Mouse (Mus musculus) fibroblast of lung, adult 2 months (primary cell): ENCODE results near the gene Ppp1r14b.
A peak's percentile ranks its signal among the peaks of the same experiment; 100 is the strongest.
"Not testable (repeated sequence)": the region's sequence is repeated elsewhere in the genome, so short reads cannot be mapped to it uniquely, and the experiment has no call there.

Source experiments
- DNase-seq: peaks from one replicate; pipeline ENCODE4 v3.0.0-alpha.2; 2011; ENCODE audit warnings: low read depth

The Ppp1r14b gene

DNA sequence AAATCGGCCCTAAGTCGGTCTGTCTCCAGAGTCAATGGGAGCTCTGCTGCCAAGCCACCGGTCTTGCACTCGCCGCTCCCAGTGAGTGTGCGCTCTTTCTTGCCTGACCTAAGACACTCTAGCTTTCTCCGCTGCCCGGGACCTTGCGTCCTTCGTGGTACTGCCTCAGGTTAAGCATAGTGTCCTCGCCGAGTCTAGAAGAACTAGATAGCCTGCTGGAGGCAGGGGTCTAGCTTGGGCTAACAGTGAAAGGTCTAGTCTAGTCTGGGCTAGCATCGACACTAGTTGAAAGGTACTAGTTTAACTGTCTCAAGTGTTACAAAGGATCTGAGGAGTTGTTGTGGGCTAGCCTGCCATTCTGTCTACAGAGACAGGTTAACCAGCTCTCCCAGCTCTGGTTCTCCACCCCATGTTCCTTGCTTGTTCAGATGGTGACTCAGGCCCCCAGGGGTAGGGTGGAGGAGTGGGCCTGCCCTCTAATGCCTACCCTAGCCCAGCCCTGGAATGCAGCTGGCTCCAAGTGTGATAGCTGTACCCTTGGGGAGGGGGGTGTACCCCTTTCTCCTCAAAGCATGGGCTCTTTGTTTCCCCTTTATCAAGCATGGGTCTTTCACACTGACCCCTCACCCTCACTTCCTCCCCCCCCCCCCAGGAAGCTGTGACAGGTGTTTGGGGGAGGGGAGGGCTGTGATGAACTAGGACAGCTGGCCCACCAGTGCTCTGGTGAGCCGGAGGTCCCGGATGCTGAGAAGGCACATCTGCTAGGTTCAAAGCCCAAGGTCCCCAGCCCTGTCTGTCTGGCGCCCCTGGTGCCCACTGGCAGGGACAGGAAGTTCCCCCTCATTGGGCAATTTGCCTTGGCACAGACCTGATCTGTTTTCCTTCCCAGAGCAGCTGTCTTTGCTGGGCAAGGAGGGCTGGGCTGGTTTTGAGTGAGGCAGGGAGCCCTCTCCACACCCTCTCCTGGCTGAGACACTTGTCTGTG lies 1.1 kb downstream of the Ppp1r14b start, which contains the start of gene Plcb3:
Plcb3 (minus strand) TSS at position 934 of the 985 bp plus-strand sequence.
- no peak for DNase-seq

DNA sequence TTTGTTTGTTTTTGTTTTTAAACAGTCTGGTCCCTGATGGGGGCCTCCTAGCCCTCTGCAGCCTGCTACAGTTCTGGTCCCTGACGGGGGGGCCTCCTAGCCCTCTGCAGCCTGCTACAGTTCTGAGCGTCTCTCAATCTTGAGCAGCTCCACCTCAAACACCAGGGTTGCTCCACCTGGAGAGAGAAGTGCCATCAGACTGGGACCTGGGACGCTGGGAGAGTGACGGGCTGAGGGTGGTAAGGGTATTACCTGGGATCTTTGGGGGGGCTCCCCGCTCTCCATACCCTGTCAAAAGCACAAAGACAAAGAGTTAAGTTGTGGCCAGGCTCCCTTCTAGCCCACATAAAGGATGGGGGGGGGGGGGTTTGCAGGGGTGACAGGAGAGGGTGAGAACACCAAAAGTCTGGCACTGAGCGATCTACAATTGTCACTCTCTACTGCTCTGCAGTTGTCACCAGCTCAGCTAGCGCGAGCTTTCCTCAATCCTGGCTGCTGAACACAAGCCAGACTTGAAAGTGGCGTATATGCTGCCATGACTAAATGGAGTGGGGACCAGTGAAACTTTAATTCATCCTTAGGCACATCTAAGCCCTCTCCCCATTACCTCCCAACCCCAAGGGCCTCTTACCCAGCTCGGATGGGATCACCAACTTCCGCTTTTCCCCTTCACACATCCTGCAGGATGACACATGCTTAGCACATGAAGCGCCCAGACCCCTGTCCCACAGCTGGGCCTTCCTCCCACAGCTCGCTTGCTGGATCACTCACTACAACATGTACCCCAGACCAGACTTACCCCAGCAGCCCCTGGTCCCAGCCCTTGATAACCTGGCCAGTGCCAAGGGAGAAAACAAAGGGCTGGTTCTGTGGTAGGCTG lies 3.2 kb downstream of the Ppp1r14b start:
- DNase-seq, result no peak

DNA sequence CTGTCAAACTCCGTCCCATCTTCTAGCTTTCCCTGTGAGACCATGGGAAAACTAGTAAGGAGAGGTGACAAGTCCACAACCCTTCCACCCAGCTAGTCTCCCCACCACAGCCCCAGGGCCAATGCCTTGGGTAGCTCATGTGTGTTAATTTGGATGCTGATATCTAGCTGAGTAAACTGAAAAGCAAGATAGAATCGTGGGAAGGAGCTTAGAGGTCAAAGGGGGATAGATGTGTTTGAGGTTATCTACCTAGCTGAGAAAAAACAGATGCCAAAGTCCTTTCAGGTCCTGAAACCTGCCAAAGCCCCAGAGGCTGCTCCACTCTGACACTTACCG lies 3.8 kb downstream of the Ppp1r14b start:
- DNase-seq, result no peak

DNA sequence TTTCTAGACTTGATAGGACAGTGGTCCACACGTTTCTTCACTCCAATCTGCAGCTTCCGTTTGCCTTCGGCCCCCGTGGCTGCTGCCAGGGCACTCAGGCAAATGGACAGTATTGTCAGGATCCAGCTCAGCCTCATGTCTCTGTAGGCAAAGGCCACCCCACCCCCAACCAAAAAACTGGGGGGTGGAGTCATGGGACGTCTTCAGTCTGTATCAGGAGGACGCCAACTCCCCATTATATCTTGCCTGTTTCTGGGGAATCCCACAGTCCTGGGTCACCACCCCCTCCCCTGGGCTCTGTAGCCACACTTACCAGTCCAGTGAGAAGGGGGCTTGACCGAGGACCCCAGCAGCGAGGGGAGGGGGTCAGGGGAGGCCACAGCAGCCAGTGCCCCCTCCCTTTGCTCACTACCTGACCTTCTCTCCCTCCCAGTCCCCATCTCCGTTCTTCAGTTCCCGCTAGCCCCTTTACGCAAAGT lies 4.3 kb downstream of the Ppp1r14b start:
- DNase-seq, result no peak

DNA sequence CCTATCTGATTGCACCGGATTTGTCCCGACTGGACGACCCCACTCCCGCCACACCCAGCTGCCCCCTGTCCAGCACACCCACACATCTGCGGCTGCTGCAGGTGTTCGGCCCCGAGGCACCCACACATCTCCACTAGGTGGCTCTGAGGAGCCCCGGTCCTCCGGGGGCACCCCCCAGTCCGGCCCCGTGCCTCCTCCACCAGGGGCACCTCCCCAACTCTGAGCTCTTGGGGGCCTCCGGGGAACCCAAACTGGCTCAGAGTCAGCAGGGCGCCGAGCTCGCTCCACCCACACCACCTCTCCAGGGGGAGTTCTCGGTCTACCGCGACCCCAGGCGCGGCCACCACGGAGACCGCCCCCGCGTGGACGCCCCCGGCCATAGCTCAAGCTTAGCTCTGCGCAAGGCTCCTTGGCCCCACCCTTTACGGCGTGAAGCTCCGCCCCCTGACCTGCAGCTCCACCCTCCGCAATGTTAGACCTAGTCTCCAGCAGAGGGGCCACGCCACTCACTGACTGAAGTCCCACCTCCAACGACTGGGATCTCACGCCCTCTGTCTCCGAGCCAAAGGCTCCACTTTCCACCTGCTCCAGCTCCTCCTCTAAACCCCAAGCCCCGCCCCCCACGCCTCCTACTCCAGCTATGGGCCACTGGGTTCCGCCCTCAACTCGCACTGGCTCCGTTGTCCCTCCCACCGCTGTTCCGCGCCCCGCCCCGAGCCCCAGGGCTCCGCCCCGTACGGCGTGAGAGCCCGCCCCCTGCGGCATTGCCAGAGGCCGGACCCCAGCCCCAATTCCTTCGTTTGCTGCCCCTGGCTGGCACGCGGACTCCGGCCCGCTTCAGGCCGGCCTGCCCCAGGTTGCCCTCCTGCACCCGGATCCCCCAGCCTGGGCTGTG lies 5.0 kb downstream of the Ppp1r14b start:
- DNase-seq, result peak; percentile 98

- DNase-seq, result peak; percentile 95
Observed at GRCm38 (mm10) chr19:6980381-6981093, 5.8 kb downstream of the Ppp1r14b start, which contains the start of gene Fkbp2. Gene Fkbp2 (minus strand): TSS chr19:6980501.

GRCm38 (mm10) chr19:6981465-6981864 lies 6.7 kb downstream of the Ppp1r14b start:
- DNase-seq, result no peak

DNA sequence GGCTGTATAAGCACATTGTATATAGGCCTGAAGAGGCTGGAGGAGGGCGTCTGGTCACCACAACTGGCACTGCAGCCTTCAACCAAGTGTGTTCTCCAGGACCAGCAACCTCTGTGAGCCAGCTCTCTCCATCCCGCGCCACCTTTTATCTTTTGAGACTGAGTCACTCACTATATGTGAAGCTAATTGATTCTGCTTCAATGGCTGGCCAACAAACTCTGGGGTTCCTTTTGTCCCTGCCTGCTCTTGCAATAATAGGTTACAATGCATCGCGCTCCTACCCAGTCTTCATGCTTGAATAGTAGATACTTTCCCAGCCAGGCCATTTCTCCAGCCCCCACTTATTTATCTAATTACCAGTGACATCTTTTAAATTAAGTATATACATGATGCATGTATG lies 8.9 kb downstream of the Ppp1r14b start:
- no peak for DNase-seq

DNA sequence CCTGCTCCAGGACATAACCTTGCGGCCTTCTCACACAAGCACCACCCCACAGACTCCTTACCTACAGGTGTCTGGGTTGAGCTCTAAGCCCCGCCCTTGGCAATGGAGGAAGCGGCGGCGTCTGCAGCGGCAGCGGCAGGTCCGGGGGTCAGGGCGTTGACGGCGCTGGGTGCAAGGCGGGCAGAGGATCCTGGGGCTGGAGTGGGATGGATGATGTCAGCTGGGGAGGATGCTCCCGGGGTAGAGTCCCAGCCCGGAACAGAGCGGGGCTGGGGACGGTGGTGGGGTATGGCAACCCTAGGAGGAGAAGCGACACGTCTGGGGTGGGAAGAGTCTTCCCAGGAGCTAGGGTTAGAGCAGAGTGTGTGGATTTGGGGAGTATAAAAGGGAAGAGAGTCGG lies 10.5 kb downstream of the Ppp1r14b start:
- DNase-seq, result no peak

DNA sequence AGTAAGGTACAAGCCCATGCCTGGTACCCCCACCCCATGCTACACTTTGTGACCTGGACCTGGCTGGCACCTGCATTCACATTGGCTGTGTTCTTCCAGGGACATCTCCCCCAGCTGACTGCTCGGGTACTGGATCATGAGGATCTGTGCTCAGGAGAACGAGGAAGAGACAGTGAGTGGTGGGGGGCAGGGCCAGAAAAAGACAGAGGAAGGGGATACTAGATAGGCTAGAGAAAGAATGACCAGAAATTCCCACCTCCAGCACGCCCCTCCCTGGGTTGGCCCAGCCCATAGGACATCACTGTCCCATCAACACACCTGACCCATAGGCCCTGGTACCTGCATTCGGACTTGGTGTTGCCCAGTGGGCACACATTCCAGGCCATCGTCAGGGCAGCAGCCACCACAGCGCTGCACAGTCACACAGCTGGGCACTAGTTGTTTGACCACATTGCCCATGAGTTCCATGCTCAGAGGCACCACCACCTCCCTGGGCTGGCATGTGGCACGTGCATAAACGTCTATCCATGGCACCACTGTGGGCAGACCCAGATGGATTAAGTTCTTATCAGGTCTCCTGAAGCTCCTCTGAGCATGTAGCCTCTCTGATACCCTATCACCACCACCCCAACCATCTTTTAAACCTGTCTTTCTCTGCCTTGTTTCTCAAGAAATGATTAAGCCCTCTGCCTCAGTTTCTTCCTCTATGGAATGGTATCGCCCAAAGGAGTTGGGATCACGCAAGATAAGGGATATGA lies 11.4 kb downstream of the Ppp1r14b start:
- no peak for DNase-seq

GRCm38 (mm10) chr19:6987061-6987903 lies 12.5 kb downstream of the Ppp1r14b start, which contains the start of gene Vegfb:
Gene Vegfb (minus strand): TSS chr19:6987651.
- no peak for DNase-seq

DNA sequence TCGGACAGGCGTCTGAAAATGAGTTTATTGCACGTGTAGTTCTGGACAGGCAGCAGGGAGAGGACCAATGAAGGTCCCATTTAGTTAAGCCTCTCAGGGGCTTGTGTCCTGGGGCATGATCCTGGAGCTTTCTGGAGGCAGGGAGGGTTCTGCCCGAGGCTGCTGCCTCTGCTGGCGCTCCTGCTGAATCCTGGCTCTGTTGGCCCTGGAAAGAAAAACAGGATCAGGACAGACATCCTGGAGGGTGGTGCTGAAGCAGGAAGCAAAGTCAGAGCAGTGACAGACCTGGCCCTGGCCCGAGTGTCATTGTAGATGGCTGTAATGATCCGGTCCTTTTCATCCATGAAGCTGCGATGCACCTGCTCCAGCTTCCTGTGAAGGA lies 13.1 kb downstream of the Ppp1r14b start:
- DNase-seq, result no peak

GRCm38 (mm10) chr19:6989251-6989650 lies 14.5 kb downstream of the Ppp1r14b start:
- DNase-seq, result no peak

DNA sequence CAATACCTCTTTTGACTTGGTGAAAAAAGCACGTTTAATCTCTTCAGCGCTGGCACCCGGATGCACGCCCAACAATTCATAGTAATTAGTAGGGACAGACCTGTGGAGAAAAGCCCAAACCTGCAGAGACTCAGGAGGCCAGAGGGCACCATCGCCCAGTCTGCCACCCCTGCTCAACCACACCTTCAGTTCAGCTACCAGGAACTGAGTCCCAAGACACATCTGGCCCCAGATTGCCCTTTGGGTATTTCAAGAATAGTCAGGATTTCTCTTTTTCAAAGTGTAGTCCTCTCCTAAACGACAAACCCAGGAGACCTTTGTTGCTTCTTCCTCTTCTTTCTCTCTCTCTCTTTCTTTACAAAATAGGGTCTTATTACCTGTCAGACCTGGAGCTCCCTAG lies 15.9 kb downstream of the Ppp1r14b start:
- DNase-seq, result no peak

DNA sequence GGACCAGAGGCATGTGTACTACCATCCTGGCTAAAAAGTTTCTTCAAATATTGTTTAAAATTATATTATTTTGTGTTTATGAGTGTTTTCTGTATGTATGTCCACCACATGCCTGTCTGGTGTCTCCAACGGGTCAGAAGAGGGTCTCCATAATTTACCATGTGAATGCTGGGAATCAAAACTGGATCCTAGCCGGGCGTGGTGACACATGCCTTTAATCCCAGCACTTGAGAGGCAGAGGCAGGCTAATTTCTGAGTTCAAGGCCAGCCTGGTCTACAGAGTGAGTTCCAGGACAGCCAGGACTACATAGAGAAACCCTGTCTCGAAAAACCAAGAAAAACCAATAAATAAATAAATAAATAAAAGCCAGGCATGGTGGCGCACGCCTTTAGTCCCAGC lies 16.4 kb downstream of the Ppp1r14b start:
- not testable (repeated sequence) for DNase-seq

DNA sequence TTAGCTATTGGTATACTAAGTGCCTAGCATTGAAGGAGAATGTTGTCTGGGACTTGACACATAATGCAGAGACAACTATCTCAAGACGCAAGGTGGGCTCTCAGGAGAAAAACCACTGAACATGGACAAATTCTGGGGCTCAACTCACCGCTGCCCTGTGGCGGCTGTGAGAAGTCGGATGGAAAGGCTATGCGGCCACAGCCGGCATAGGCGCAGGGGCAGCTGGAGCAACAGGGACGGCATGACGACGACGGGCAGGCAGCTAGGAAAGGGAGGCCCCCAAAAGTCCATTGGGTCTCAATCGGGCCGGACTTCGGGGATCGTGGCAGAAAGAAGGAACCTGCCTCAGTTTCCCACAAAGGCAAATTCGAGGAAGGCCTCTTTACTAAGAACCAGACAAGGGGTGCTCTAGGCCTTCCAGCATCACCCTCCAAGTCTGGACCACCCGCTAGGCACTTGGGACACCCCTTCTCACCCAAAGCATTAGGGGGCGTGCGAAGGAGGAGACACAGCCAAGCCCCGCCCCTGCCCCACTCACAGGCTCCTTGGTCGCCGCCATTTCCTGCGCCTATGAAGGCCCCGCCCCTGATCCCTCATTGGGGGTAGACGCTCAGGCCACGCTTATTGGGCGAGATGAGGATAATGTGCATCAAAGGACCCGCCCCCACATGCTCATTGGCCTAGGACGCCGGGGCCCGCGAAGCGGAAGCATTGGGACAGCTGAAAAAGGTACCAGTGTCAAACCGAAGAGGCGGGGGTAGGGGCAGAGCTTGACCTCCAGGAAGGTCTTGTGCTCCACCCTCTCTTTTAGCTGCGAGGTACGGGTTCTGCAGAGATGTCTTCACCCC lies 17.5 kb downstream of the Ppp1r14b start, which contains the start of gene Dnajc4:
Dnajc4 (minus strand) TSS at position 562 of the 848 bp plus-strand sequence.
- DNase-seq, result peak; percentile 86

DNA sequence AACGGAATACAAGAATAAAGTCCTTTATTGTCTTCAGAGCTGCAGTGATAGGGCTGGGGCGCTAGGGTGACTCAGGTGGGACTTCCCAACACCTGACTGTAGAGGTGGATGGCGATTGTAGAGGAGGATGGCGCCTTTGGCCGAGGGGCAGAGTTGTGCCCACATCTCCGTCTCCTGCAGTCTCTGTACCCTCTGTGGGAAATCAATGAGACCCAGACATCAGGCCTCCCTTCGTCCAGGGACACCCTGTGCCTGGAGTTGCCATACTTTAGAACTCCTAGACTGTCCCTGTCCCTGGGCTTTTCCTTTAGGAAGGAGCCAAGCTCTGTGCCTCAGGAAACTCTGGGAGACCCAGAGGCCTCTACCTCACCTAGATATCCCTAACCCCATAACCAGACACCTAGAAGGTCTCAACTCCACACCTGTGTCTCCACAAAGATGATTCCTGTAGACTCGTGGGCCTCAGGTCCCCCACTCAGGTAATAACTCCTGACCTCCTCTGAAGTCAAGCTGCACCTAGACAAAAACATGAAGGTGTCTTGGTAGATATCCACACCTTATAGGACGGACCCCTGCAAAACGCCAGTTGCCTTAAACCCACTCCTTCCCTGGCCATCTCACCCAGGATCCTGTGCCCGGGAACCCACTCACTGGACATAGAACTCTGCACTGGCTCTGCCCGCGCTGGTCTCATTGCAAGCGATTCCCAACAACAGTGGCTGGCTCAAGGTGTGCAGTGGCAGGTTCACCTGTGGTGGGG lies 18.4 kb downstream of the Ppp1r14b start:
- no peak for DNase-seq
